Mouse (Mus musculus): ENCODE data around the gene Mob3c. TPM values are rescaled to one million over a fixed set of nuclear protein-coding genes. Genes with fewer than 3 reads are reported as not detected.

The Mob3c gene
- polyA plus RNA-seq, 1 experiment from 2014 or later, result 9.8 TPM

GRCm38 (mm10) chr4:115835576-115835975 lies 7.7 kb downstream of the Mob3c start:
- H3K4me3 ChIP-seq, result no peak overlapping the region
- 0 out of 2 replicates have a peak, but pooled peaks cover 3% of the 10 kb centered on the region for H3K27me3 ChIP-seq
- H3K9me3 ChIP-seq, result no peaks in the 10 kb centered on the region
- ATAC-seq (ENCODE audit: insufficient number of reproducible peaks, insufficient read depth, low FRiP score, low TSS enrichment, low read depth), result no peak
- no peak overlapping the region for H3K27ac ChIP-seq
- H3K4me1 ChIP-seq, result peaks cover 8% of the 10 kb centered on the region
- 81% methylated on average over 2 of the region's 2 CpGs for WGBS
- no peak overlapping the region for H3K4me2 ChIP-seq
- H3K9ac ChIP-seq, result no peak overlapping the region
- peaks cover 34% of the 10 kb centered on the region for H3K36me3 ChIP-seq

- no peak for ATAC-seq (ENCODE audit: insufficient number of reproducible peaks, insufficient read depth, low FRiP score, low TSS enrichment, low read depth)
- Histone ChIP-seq H3K4me3 (peak overlapping the region; percentile 71), H3K9ac (no peak overlapping the region), H3K27me3 (0 out of 2 replicates have a peak, but pooled peaks cover 3% of the 10 kb centered on the region), H3K4me2 (peak overlapping the region; percentile 72), H3K36me3 (peaks cover 16% of the 10 kb centered on the region), H3K4me1 (peaks cover 8% of the 10 kb centered on the region), H3K9me3 (no peaks in the 10 kb centered on the region), H3K27ac (no peak overlapping the region)
- WGBS, result 75% methylated on average over 4 of the region's 4 CpGs
These were observed 10.3 kb downstream of the Mob3c start for GRCm38 (mm10) chr4:115838196-115838595.

GRCm38 (mm10) chr4:115838696-115839641 lies 11.1 kb downstream of the Mob3c start, which contains the start of gene Mknk1:
Gene Mknk1, plus strand, starts transcription at chr4:115839198.
- Histone ChIP-seq H3K36me3 (peaks cover 11% of the 10 kb centered on the region), H3K27me3 (0 out of 2 replicates have a peak, but pooled peaks cover 3% of the 10 kb centered on the region), H3K9ac (peak within 1 kb of the TSS; percentile 80), H3K27ac (peak within 1 kb of the TSS; percentile 44; the same call in 1 of the 2 replicates), H3K4me3 (peak within 1 kb of the TSS; percentile 71), H3K9me3 (no peaks in the 10 kb centered on the region), H3K4me2 (peak within 1 kb of the TSS; percentile 72), H3K4me1 (peaks cover 15% of the 10 kb centered on the region)
- WGBS, result 3% methylated on average over 51 of the region's 51 CpGs
- ATAC-seq (ENCODE audit: insufficient number of reproducible peaks, insufficient read depth, low FRiP score, low TSS enrichment, low read depth), result peak; percentile 89

GRCm38 (mm10) chr4:115839956-115840355 lies 12.1 kb downstream of the Mob3c start:
- H3K9ac ChIP-seq, result no peak overlapping the region
- no peaks in the 10 kb centered on the region for H3K9me3 ChIP-seq
- H3K27me3 ChIP-seq, result 0 out of 2 replicates have a peak, but pooled peaks cover 3% of the 10 kb centered on the region
- H3K4me1 ChIP-seq, result peaks cover 16% of the 10 kb centered on the region
- H3K4me2 ChIP-seq, result peak overlapping the region; percentile 72
- no peak for ATAC-seq (ENCODE audit: insufficient number of reproducible peaks, insufficient read depth, low FRiP score, low TSS enrichment, low read depth)
- H3K27ac ChIP-seq, result no peak overlapping the region
- 41% methylated on average over 4 of the region's 4 CpGs for WGBS
- peak overlapping the region; percentile 71 for H3K4me3 ChIP-seq
- H3K36me3 ChIP-seq, result peaks cover 7% of the 10 kb centered on the region

GRCm38 (mm10) chr4:115840842-115841241 lies 12.9 kb downstream of the Mob3c start:
- Histone ChIP-seq H3K4me3 (no peak overlapping the region), H3K27me3 (0 out of 2 replicates have a peak, but pooled peaks cover 3% of the 10 kb centered on the region), H3K4me2 (no peak overlapping the region), H3K9me3 (no peaks in the 10 kb centered on the region), H3K9ac (no peak overlapping the region), H3K4me1 (peaks cover 16% of the 10 kb centered on the region), H3K27ac (no peak overlapping the region), H3K36me3 (no peaks in the 10 kb centered on the region; the same call in 1 of the 2 replicates)
- ATAC-seq (ENCODE audit: insufficient number of reproducible peaks, insufficient read depth, low FRiP score, low TSS enrichment, low read depth), result no peak
- WGBS, result 92% methylated on average over 4 of the region's 4 CpGs

GRCm38 (mm10) chr4:115846656-115847055 lies 18.8 kb downstream of the Mob3c start:
- Histone ChIP-seq H3K36me3 (peaks cover 32% of the 10 kb centered on the region), H3K4me1 (peaks cover 8% of the 10 kb centered on the region), H3K4me3 (no peak overlapping the region), H3K27me3 (no peaks in the 10 kb centered on the region), H3K9ac (no peak overlapping the region), H3K9me3 (no peaks in the 10 kb centered on the region), H3K4me2 (no peak overlapping the region), H3K27ac (no peak overlapping the region)
- WGBS, result 45% methylated on average over 2 of the region's 2 CpGs
- no peak for ATAC-seq (ENCODE audit: insufficient number of reproducible peaks, insufficient read depth, low FRiP score, low TSS enrichment, low read depth)

GRCm38 (mm10) chr4:115847377-115847776 lies 19.5 kb downstream of the Mob3c start:
- WGBS, result 45% methylated on average over 5 of the region's 5 CpGs
- H3K27ac ChIP-seq, result no peak overlapping the region
- peaks cover 39% of the 10 kb centered on the region for H3K36me3 ChIP-seq
- H3K4me2 ChIP-seq, result no peak overlapping the region
- ATAC-seq (ENCODE audit: insufficient number of reproducible peaks, insufficient read depth, low FRiP score, low TSS enrichment, low read depth), result no peak
- peaks cover 8% of the 10 kb centered on the region for H3K4me1 ChIP-seq
- H3K4me3 ChIP-seq, result no peak overlapping the region
- no peak overlapping the region for H3K9ac ChIP-seq
- H3K9me3 ChIP-seq, result no peaks in the 10 kb centered on the region
- no peaks in the 10 kb centered on the region for H3K27me3 ChIP-seq

GRCm38 (mm10) chr4:115848083-115848482 lies 20.2 kb downstream of the Mob3c start:
- Histone ChIP-seq H3K4me1 (peaks cover 8% of the 10 kb centered on the region), H3K27me3 (no peaks in the 10 kb centered on the region), H3K27ac (no peak overlapping the region), H3K4me3 (no peak overlapping the region), H3K9ac (no peak overlapping the region), H3K9me3 (no peaks in the 10 kb centered on the region), H3K36me3 (peaks cover 44% of the 10 kb centered on the region), H3K4me2 (no peak overlapping the region)
- ATAC-seq (ENCODE audit: insufficient number of reproducible peaks, insufficient read depth, low FRiP score, low TSS enrichment, low read depth), result no peak
- WGBS, result 90% methylated on average over 1 of the region's 1 CpGs

GRCm38 (mm10) chr4:115848990-115849677 lies 21.2 kb downstream of the Mob3c start:
- WGBS, result 71% methylated on average over 8 of the region's 8 CpGs
- no peak overlapping the region for H3K27ac ChIP-seq
- no peak for ATAC-seq (ENCODE audit: insufficient number of reproducible peaks, insufficient read depth, low FRiP score, low TSS enrichment, low read depth)
- H3K9me3 ChIP-seq, result no peaks in the 10 kb centered on the region
- H3K27me3 ChIP-seq, result no peaks in the 10 kb centered on the region
- H3K36me3 ChIP-seq, result peaks cover 44% of the 10 kb centered on the region
- no peak overlapping the region for H3K4me2 ChIP-seq
- H3K4me3 ChIP-seq, result no peak overlapping the region
- no peak overlapping the region for H3K9ac ChIP-seq
- peaks cover 3% of the 10 kb centered on the region for H3K4me1 ChIP-seq

- Histone ChIP-seq H3K9me3 (no peaks in the 10 kb centered on the region), H3K4me3 (no peak overlapping the region), H3K36me3 (peaks cover 44% of the 10 kb centered on the region), H3K27ac (no peak overlapping the region), H3K4me1 (peaks cover 13% of the 10 kb centered on the region), H3K27me3 (no peaks in the 10 kb centered on the region), H3K4me2 (no peak overlapping the region), H3K9ac (no peak overlapping the region)
- no peak for ATAC-seq (ENCODE audit: insufficient number of reproducible peaks, insufficient read depth, low FRiP score, low TSS enrichment, low read depth)
- 65% methylated on average over 2 of the region's 2 CpGs for WGBS
These were observed 22.2 kb downstream of the Mob3c start for GRCm38 (mm10) chr4:115850111-115850510.

- Histone ChIP-seq H3K27ac (no peak overlapping the region), H3K36me3 (peaks cover 44% of the 10 kb centered on the region), H3K9ac (no peak overlapping the region), H3K4me2 (no peak overlapping the region), H3K4me1 (peaks cover 18% of the 10 kb centered on the region), H3K9me3 (no peaks in the 10 kb centered on the region), H3K27me3 (no peaks in the 10 kb centered on the region), H3K4me3 (no peak overlapping the region)
- no peak for ATAC-seq (ENCODE audit: insufficient number of reproducible peaks, insufficient read depth, low FRiP score, low TSS enrichment, low read depth)
- 68% methylated on average over 2 of the region's 2 CpGs for WGBS
These were observed 22.7 kb downstream of the Mob3c start for GRCm38 (mm10) chr4:115850631-115851030.
